Mouse (Mus musculus) spleen, adult 2 months (tissue): ENCODE measurements around the gene Mfsd4b3.

Source experiments
- CTCF ChIP-seq: fragments of 200-500 bp; IDR thresholded peaks from 2 replicates; pipeline ENCODE4 v1.5.1; 2011; ENCODE audit warnings: mild to moderate bottlenecking, inconsistent platforms; ENCODE audit not compliant: insufficient read depth, insufficient read length, insufficient replicate concordance; ENCODE audit errors: extremely low read depth
- POLR2A ChIP-seq: fragments of 200-500 bp; IDR thresholded peaks from 2 replicates; pipeline ENCODE4 v1.6.1; 2011; ENCODE audit warnings: low read depth, low read length, inconsistent platforms

- TF ChIP-seq CTCF (no peak), POLR2A (no peak)
Observed at GRCm38 (mm10) chr10:39906799-39907658, 52.9 kb downstream of the Mfsd4b3 start.
